Mouse (Mus musculus): ENCODE results near the gene Wdfy4.

The Wdfy4 gene

GRCm38 (mm10) chr14:33185068-33185800 lies at the start of gene Wdfy4:
Gene Wdfy4, minus strand, starts transcription at chr14:33185508.
- DNase-seq (ENCODE audit: low spot score in 2 of 2) = peak; percentile 34 to 59

- peak; percentile 44 to 68 for DNase-seq (ENCODE audit: low spot score in 2 of 2)
These were observed 46.7 kb upstream of the Wdfy4 start for GRCm38 (mm10) chr14:33232048-33232447.

DNA sequence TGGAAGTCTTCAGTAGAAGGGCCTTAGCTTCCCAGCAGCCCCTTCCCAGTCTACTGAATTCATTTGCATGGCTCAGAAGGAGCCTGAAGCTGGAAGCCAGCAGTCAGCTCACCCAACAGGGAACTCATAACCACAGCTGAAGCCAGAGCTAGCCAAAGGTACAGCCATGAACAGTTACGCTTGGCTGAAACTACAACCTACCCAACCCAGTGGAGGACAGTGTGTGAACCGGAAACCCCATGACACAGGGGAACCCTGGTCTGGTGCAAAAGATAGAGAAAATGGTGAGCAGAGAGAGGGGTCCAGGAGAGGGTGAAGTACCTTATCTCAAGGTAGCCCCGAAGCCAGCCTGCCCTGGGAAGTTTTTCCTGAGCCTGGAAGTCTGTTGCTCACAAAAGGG lies 46.0 kb upstream of the Wdfy4 start:
- no peak for DNase-seq (ENCODE audit: low spot score in 2 of 2)

DNA sequence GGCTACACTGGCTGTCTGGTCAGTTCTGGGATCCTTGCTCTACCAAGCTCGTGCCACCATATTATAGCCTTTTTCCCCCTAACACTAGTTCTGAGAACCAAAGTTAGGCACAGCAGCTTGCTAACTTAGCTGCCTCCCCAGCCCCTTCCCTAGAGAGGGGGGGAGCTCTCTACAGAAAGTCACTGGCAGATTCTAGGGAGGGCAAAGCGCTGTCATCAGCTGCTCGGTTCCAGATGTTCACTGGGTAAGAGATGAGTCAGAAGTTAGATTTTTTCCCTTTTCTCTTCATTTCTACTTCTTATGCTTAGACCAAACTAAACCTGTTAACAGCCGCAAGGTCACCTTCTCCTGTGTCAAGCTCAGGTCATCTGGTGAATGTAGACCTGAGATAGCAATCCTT lies 45.4 kb upstream of the Wdfy4 start:
- DNase-seq (ENCODE audit: low spot score in 2 of 2) = no peak

DNA sequence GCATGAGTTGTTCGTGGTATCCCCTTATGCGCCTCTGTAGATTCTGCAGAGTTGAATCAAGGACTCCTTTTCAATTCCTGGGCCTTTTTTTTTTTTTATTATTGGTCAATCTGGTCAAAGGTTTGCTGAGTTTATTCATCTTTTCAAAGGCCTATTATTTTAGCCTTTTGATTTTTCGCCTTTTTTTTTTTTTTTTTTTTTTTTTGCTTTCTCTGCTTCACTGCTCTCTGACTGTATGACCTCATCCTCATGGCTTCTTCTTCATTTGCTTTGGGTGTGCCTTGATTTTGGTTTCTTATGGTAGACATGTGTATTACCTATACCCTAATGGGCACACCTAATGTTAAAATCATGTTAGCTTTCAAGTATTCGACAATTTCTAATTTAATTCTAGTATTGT lies 39.9 kb upstream of the Wdfy4 start:
- DNase-seq (ENCODE audit: low spot score in 2 of 2) = no peak

DNA sequence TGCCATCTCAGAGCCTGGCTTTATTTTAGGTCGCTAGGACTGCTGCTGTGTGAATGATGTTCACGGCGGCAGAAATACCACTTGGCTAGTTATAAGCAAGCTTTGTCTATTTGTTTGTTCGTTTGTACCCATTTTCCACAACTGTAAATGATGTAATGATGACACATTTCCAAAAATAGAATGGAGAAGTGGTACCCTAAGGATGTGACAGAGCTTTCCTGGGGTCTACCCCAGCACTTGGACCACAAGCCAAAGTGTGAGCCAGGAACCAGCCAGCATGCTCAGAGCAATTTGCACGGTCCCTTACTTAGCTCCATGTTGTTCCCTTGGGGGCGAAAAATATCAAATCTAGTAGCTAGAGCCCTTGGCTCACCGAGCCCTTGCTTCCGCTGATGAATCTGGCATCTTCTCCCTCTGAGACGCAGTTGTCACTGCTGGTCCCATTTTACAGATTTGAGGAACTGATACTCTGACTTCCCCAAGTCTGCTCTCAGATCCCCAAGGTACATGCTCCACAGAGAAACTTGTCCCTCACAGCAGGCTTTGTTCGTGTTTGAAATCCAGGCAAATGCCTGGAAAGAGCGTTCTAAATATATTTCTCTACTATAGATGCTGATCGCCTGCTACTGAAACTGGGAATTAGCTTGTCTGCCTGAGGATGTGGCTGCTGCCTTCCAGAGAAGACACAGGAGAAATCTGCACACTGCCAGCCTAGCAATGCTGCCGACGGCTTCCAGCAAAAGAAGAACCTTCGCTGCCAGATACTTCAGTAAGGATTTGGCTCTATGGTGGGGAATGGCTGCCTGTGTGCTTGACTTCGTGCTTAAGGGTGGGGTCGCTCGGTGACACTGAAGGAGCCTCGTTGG lies 31.3 kb upstream of the Wdfy4 start:
- DNase-seq (ENCODE audit: low spot score in 2 of 2) = peak in 1 of 2 experiments; percentile 28

- DNase-seq (ENCODE audit: low spot score in 2 of 2) = no peak
These were observed 29.9 kb upstream of the Wdfy4 start for GRCm38 (mm10) chr14:33215163-33215562.

DNA sequence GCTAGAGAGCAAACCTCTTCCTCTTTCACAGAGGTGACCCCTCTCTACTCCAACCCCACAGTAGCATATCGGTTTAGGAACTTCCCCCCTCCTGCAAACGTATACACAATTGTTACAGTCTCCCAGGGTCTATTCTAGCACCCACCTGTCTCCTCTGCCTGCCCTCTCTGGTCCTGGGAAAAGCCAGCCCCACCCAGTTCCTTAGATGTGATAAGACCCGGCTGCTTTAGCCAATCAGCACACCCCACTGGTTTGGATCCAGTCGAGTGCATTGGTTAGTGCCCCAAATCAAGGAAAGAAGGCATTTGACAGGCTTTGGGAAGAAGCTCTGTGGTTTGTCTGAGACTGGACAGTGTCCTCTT lies 29.4 kb upstream of the Wdfy4 start:
- no peak for DNase-seq (ENCODE audit: low spot score in 2 of 2)

DNA sequence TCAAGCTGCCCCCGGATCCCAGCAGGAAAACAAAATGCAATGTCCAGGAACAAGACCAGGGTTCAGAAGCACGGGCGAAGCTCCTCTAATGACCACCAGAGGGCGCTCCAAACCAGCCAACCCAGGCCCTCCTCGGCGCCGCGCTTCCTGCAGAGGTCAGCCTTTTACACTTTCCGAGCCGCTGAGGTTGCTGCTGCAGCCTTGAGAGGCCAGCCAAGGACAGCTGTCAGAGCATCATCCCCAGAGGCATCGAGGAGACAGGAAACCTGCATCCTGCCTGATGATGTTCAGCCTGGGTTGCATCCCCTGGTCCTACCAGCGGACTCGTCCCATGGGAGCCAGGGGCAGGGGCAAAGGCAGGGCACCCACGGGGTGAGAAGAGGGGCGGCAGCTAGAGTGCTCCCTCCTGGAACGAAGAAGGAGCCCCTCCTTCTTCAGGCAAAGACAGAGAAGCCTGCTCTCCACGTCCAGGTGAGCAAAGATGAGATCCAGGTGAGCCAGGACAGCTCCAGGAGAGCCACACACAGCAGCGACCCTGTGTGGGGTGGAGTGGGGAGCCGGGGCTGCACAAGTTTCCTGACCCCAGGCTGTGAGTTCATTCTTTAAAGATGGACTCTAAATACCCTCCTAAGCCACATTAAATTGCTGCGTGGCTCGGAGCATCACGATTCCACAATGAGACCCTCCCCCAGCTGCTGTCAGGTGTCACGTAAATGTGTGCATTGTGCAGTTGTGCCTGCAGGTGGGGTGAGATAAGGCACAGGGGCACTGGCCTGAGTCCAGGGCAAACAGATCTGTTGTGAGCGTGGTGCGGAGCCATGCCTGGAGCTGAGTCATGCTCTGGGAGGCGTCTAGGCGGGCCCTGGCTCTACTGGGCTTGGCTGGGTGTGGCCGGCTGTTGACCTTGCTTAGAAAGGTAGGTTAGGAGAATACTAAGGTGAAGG lies 28.8 kb upstream of the Wdfy4 start, which contains the start of gene Arhgap22:
Gene Arhgap22, plus strand, starts transcription at position 204 of the 944 bp plus-strand sequence.
- peak; percentile 72 to 76 for DNase-seq (ENCODE audit: low spot score in 2 of 2)

GRCm38 (mm10) chr14:33212958-33213309 lies 27.6 kb upstream of the Wdfy4 start:
- no peak for DNase-seq (ENCODE audit: low spot score in 2 of 2)

DNA sequence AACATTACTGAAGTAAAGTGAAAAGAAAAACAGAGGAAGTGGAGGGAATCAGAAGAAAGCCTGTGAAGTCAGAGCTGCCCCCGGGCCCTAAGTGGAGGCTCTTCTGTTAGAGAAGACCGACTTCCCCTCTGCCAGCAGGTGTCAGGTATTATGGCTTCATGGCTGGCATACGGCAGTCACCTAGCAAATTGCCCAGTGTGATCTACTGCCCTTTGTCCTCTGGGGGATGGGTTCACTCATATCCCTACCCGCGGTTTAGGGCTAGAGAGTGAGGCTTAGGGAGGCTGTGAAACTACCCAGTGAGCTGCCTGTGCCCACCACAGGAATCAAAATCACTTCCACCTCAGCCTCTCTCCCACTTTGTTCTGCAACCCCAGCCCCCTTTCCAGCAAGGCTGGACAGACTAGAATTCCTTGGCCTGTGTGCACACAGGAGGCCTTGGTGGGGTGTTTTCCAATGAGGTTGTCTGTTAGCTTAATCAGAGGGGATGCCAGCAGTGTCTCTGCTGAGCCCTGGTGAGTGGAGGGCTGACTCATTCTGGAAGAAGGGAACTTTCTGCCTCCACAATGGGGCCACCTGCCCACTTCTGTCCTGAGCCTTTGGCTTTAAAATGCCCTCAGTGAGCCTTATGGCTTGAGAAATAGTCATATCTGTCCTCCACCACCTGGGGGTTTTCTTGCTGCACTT lies 27.1 kb upstream of the Wdfy4 start:
- DNase-seq (ENCODE audit: low spot score in 2 of 2) = no peak

GRCm38 (mm10) chr14:33210806-33211205 lies 25.5 kb upstream of the Wdfy4 start:
- DNase-seq (ENCODE audit: low spot score in 2 of 2) = no peak

- no peak for DNase-seq (ENCODE audit: low spot score in 2 of 2)
These were observed 23.0 kb upstream of the Wdfy4 start for GRCm38 (mm10) chr14:33208331-33208730.

DNA sequence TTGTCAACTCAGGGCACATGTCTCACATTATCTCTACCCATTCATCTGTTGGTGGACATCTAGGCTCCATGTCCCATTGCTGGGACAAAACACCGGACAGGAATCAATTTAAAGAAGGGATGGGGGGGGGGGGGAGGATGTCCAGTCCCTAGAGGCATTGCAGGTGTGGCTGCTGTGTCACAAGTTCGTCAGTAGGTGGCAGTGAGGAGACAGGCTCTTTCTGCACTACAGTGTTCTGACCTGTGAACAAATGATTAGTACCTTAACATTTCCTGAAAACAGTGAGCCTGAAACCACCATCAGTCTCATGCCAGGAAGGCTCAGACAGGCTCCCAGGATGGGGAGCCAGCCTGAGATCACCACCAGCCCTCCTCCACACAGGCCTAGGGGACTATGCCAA lies 21.7 kb upstream of the Wdfy4 start:
- DNase-seq (ENCODE audit: low spot score in 2 of 2) = no peak

GRCm38 (mm10) chr14:33205280-33205965 lies 20.1 kb upstream of the Wdfy4 start:
- no peak for DNase-seq (ENCODE audit: low spot score in 2 of 2)

- no peak for DNase-seq (ENCODE audit: low spot score in 2 of 2)
These were observed 18.5 kb upstream of the Wdfy4 start for GRCm38 (mm10) chr14:33203777-33204176.

GRCm38 (mm10) chr14:33202885-33203284 lies 17.6 kb upstream of the Wdfy4 start:
- DNase-seq (ENCODE audit: low spot score in 2 of 2) = no peak

DNA sequence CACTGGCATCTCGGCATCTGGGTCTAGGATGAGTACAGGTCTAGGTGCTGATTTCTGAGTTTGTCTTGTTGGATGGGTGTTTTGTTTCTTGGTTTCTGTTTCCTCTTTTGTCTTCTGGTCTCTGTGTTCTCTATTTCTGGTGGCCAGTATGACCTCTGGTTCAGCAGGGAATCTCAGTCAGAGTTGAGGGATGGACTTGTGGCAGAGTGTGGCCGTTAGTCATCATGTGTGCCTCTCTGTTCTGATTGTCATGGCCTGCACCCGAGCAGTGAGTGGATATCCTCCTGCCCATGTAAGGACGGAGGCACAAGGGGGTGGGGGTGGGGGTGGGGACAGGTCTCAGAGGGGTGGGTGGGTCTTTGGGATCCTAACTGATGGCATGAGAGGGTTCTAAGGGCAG lies 16.9 kb upstream of the Wdfy4 start:
- no peak for DNase-seq (ENCODE audit: low spot score in 2 of 2)

DNA sequence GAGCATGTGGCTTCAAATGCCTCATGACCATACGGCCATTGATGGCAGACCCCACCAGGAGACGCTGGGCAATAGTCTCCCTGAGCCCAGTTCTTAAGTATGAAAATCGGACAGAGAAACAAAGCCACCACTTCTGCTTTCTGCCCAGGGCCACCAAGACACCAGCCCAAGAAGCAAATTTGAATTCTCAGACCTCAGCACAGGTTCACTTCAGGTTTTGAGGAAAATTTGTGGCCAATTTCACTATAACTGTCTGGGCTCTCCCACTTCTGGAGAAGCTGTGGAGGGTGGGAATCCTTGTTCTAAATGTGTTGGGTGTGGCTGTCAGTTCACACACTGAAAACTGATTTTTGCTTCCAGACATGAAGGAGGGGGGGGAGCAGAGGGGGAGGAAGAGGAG lies 8.9 kb upstream of the Wdfy4 start:
- no peak for DNase-seq (ENCODE audit: low spot score in 2 of 2)

- no peak for DNase-seq (ENCODE audit: low spot score in 2 of 2)
These were observed 8.5 kb upstream of the Wdfy4 start for GRCm38 (mm10) chr14:33193762-33194161.

- DNase-seq (ENCODE audit: low spot score in 2 of 2) = no peak
These were observed 5.3 kb upstream of the Wdfy4 start for GRCm38 (mm10) chr14:33190646-33191045.

Measured in heart, adult 9 months (tissue).